Mouse (Mus musculus): ENCODE measurements around the gene Edar.

Gene Edar

GRCm38 (mm10) chr10:58600151-58600550, 75.3 kb downstream of the Edar start:
- no peak for DNase-seq

GRCm38 (mm10) chr10:58595821-58596220, 79.6 kb downstream of the Edar start:
- DNase-seq: no peak

GRCm38 (mm10) chr10:58595197-58595596, 80.3 kb downstream of the Edar start:
- no peak for DNase-seq

GRCm38 (mm10) chr10:58594486-58594885, 81.0 kb downstream of the Edar start:
- no peak for DNase-seq

GRCm38 (mm10) chr10:58585427-58586223, 89.8 kb downstream of the Edar start:
- no peak for DNase-seq

- DNase-seq: no peak
These were observed 114.9 kb downstream of the Edar start for GRCm38 (mm10) chr10:58560521-58560920.

GRCm38 (mm10) chr10:58559901-58560300, 115.6 kb downstream of the Edar start:
- DNase-seq: no peak

GRCm38 (mm10) chr10:58559098-58559497, 116.4 kb downstream of the Edar start:
- peak; percentile 63 for DNase-seq

- no peak for DNase-seq
These were observed 120.6 kb downstream of the Edar start for GRCm38 (mm10) chr10:58554693-58555387.
